ENCODE assay signal across 8 mouse cellular contexts in genomic region chr14:75837048-75837916, GRCm38 (mm10). TPM values are rescaled to one million over a fixed set of nuclear protein-coding genes. Genes with fewer than 3 reads are reported as not detected.
DNase-seq lines count a peak whose midpoint lies in the region; ATAC-seq and TF ChIP-seq lines count a peak whose summit lies in the region.

No protein-coding gene starts in this region.

- H3K9me3 ChIP-seq in forebrain, embryonic 14.5 days (replicated peaks; ENCODE audit: control insufficient read depth, low read length) = no peaks in the 10 kb centered on the region
- no peaks in the 10 kb centered on the region for H3K9me3 ChIP-seq in forebrain, postnatal 0 days (ENCODE audit: low read length)
- no peaks in the 10 kb centered on the region for H3K9me3 ChIP-seq in heart, embryonic 12.5 days (replicated peaks)
- no peaks in the 10 kb centered on the region for H3K9me3 ChIP-seq in lung, embryonic 14.5 days (ENCODE audit: low read depth, low read length)

- no peak overlapping the region for H3K4me3 ChIP-seq in forebrain, embryonic 14.5 days (ENCODE audit: low read depth, low read length)
- no peak overlapping the region for H3K4me3 ChIP-seq in forebrain, postnatal 0 days (ENCODE audit: low read depth, low read length)
- 0 out of 2 replicates have a peak overlapping the region, but pooled peaks have one; percentile 12 for H3K4me3 ChIP-seq in heart, embryonic 12.5 days
- H3K4me3 ChIP-seq in lung, embryonic 14.5 days (ENCODE audit: low read depth, low read length) = no peak overlapping the region

- H3K27ac ChIP-seq in forebrain, embryonic 14.5 days (ENCODE audit: low read depth, low read length) = no peak overlapping the region
- no peak overlapping the region for H3K27ac ChIP-seq in forebrain, postnatal 0 days (ENCODE audit: low read depth, low read length)
- H3K27ac ChIP-seq in heart, embryonic 12.5 days (ENCODE audit: poor library complexity, severe bottlenecking) = peak overlapping the region; percentile 93
- peak overlapping the region; percentile 37; the same call in 1 of the 2 replicates for H3K27ac ChIP-seq in lung, embryonic 14.5 days (ENCODE audit: low read depth)

- no peak for TF ChIP-seq CTCF in forebrain, postnatal 0 days (IDR thresholded peaks at IDR 0.05; ENCODE audit: low read depth)
- no peak; the same call in 1 of the 2 replicates for TF ChIP-seq CTCF in lung, embryonic 14.5 days (IDR thresholded peaks at IDR 0.05; ENCODE audit: low read depth)

- H3K4me2 ChIP-seq in forebrain, embryonic 14.5 days (ENCODE audit: low read length) = no peak overlapping the region
- no peak overlapping the region for H3K4me2 ChIP-seq in forebrain, postnatal 0 days (ENCODE audit: low read depth)
- H3K4me2 ChIP-seq in heart, embryonic 12.5 days = peak overlapping the region; percentile 43
- H3K4me2 ChIP-seq in lung, embryonic 14.5 days = peak overlapping the region; percentile 43

- no peak for ATAC-seq in forebrain, embryonic 14.5 days
- no peak for ATAC-seq in forebrain, postnatal 0 days
- ATAC-seq in heart, embryonic 12.5 days (ENCODE audit: insufficient number of reproducible peaks, low FRiP score) = 0 out of 2 replicates have a peak, but pooled peaks have one; percentile 37
- ATAC-seq in lung, embryonic 14.5 days (ENCODE audit: insufficient read depth) = peak; percentile 11; the same call in 1 of the 2 replicates

- no peaks in the 10 kb centered on the region for H3K36me3 ChIP-seq in forebrain, embryonic 14.5 days (ENCODE audit: control insufficient read depth, insufficient read depth, low read length)
- no peaks in the 10 kb centered on the region for H3K36me3 ChIP-seq in forebrain, postnatal 0 days (ENCODE audit: insufficient read depth)
- H3K36me3 ChIP-seq in heart, embryonic 12.5 days = no peaks in the 10 kb centered on the region
- H3K36me3 ChIP-seq in lung, embryonic 14.5 days (ENCODE audit: insufficient read depth) = no peaks in the 10 kb centered on the region

- peak; percentile 31 for DNase-seq in forebrain, embryonic 14.5 days (ENCODE audit: low spot score)
- DNase-seq in forebrain, postnatal 0 days = no peak
- peak; percentile 72 for DNase-seq in CD4-positive helper T cell, adult 2 months (ENCODE audit: low read depth, low spot score)
- DNase-seq in lung, embryonic 14.5 days = peak; percentile 81
- DNase-seq in thymus, adult 18-20 months = peak; percentile 27 to 52
- DNase-seq in cerebellum, adult 9-11 months = no peak
- DNase-seq in urinary bladder, postnatal 10 days (ENCODE audit: low spot score) = no peak

- 78% methylated on average over 10 of the region's 10 CpGs for whole genome bisulfite sequencing in forebrain, embryonic 14.5 days
- 70% methylated on average over 10 of the region's 10 CpGs for WGBS in forebrain, postnatal 0 days
- 37% methylated on average over 10 of the region's 10 CpGs for WGBS in heart, embryonic 12.5 days
- WGBS in lung, embryonic 14.5 days = 48% methylated on average over 10 of the region's 10 CpGs

- no peaks in the 10 kb centered on the region for H3K27me3 ChIP-seq in forebrain, embryonic 14.5 days (replicated peaks; ENCODE audit: control insufficient read depth, insufficient read depth, low read length)
- H3K27me3 ChIP-seq in forebrain, postnatal 0 days (ENCODE audit: insufficient read depth, low read length) = no peaks in the 10 kb centered on the region
- no peaks in the 10 kb centered on the region for H3K27me3 ChIP-seq in heart, embryonic 12.5 days (replicated peaks)
- no peaks in the 10 kb centered on the region for H3K27me3 ChIP-seq in lung, embryonic 14.5 days (ENCODE audit: insufficient read depth, low read length)

- no peak overlapping the region for H3K9ac ChIP-seq in forebrain, embryonic 14.5 days (ENCODE audit: low read length)
- H3K9ac ChIP-seq in forebrain, postnatal 0 days = no peak overlapping the region
- H3K9ac ChIP-seq in heart, embryonic 12.5 days = no peak overlapping the region
- H3K9ac ChIP-seq in lung, embryonic 14.5 days = peak overlapping the region; percentile 22

- H3K4me1 ChIP-seq in forebrain, embryonic 14.5 days (ENCODE audit: control insufficient read depth, insufficient read depth, low read length) = peaks cover 17% of the 10 kb centered on the region
- H3K4me1 ChIP-seq in forebrain, postnatal 0 days (ENCODE audit: insufficient read depth) = peaks cover 10% of the 10 kb centered on the region
- peaks cover 50% of the 10 kb centered on the region for H3K4me1 ChIP-seq in heart, embryonic 12.5 days (replicated peaks)
- peaks cover 19% of the 10 kb centered on the region; the same call in 1 of the 2 replicates for H3K4me1 ChIP-seq in lung, embryonic 14.5 days (ENCODE audit: insufficient read depth)

RNA-seq across cellular contexts. Expression of gene Tpt1, which starts 7.6 kb away (rescaled TPM):
- 979 and 1,156 TPM in 2 replicates for polyA plus RNA-seq in forebrain, embryonic 14.5 days (2014; fragmentation: Nextera tagmentation; extraction: Ambion mirVana)
- total RNA-seq in forebrain, postnatal 0 days (2014; rRNA removed) = 738 and 1,020 TPM in 2 replicates
- polyA plus RNA-seq in forebrain, postnatal 0 days (2015; fragmentation: Nextera tagmentation; extraction: Ambion mirVana) = 708 and 819 TPM in 2 replicates
- polyA plus RNA-seq in heart, embryonic 12.5 days (2016; fragmentation: Nextera tagmentation; extraction: Ambion mirVana) = 921 and 928 TPM in 2 replicates
- polyA plus RNA-seq in lung, embryonic 14.5 days (2014; fragmentation: Nextera tagmentation; extraction: Ambion mirVana) = 1,140 and 1,218 TPM in 2 replicates

RNA-seq across cellular contexts. Expression of gene Slc25a30, which starts 50.4 kb away (rescaled TPM):
- polyA plus RNA-seq in forebrain, embryonic 14.5 days (2014; fragmentation: Nextera tagmentation; extraction: Ambion mirVana) = 10.0 and 11.6 TPM in 2 replicates
- total RNA-seq in forebrain, postnatal 0 days (2014; rRNA removed) = 20.1 and 27.4 TPM in 2 replicates
- 4.7 and 7.0 TPM in 2 replicates for polyA plus RNA-seq in forebrain, postnatal 0 days (2015; fragmentation: Nextera tagmentation; extraction: Ambion mirVana)
- 5.5 and 6.0 TPM in 2 replicates for polyA plus RNA-seq in heart, embryonic 12.5 days (2016; fragmentation: Nextera tagmentation; extraction: Ambion mirVana)
- polyA plus RNA-seq in lung, embryonic 14.5 days (2014; fragmentation: Nextera tagmentation; extraction: Ambion mirVana) = 4.1 and 4.7 TPM in 2 replicates

Comparison
In these comparisons a context has a peak if more than half of its experiments do, and no peak if none do; other contexts are left out.
1. DNase-seq: peak in forebrain, embryonic 14.5 days (single experiment), CD4-positive helper T cell, adult 2 months (single experiment), lung, embryonic 14.5 days (single experiment) and thymus, adult 18-20 months (2 of 2); none in forebrain, postnatal 0 days (single experiment), cerebellum, adult 9-11 months (single experiment) and urinary bladder, postnatal 10 days (single experiment).
2. ATAC-seq: peak in heart, embryonic 12.5 days (single experiment) and lung, embryonic 14.5 days (single experiment); none in forebrain, embryonic 14.5 days (single experiment) and forebrain, postnatal 0 days (single experiment).
3. H3K27ac ChIP-seq: peak in heart, embryonic 12.5 days (single experiment) and lung, embryonic 14.5 days (single experiment); none in forebrain, embryonic 14.5 days (single experiment) and forebrain, postnatal 0 days (single experiment).
4. H3K4me2 ChIP-seq: peak in heart, embryonic 12.5 days (single experiment) and lung, embryonic 14.5 days (single experiment); none in forebrain, embryonic 14.5 days (single experiment) and forebrain, postnatal 0 days (single experiment).